Mouse (Mus musculus) G1E (cell line): ENCODE measurements at regions not wholly inside any gene's neighbourhood (a gene's known extent, or its start where the extent isn't known, plus 50 kb on each side); places are given as distances from the start of the nearest gene placed in this dataset.

Experiments used
- ATAC-seq: 2 replicates; pipeline ENCODE4 v1.8.0; 2016; ENCODE audit warnings: mild to moderate bottlenecking; ENCODE audit not compliant: insufficient number of reproducible peaks, poor library complexity, low FRiP score, severe bottlenecking; ENCODE audit errors: extremely low read depth
- DNase-seq: peaks from one replicate; pipeline ENCODE4 v3.0.0; 2012; ENCODE audit warnings: low spot score
- H3K27me3 ChIP-seq: 2 replicates; pipeline ENCODE4 v1.6.1; 2012; ENCODE audit warnings: mild to moderate bottlenecking, low read length, inconsistent platforms; ENCODE audit not compliant: insufficient read depth
- H3K36me3 ChIP-seq: replicated peaks from 2 replicates; pipeline ENCODE3; 2012; ENCODE audit warnings: mild to moderate bottlenecking, inconsistent platforms
- H3K4me1 ChIP-seq: 2 replicates; pipeline ENCODE4 v1.6.1; 2012; ENCODE audit warnings: low read depth, low read length, inconsistent platforms, mixed read lengths; ENCODE audit not compliant: insufficient read depth
- H3K4me3 ChIP-seq: 2 replicates; pipeline ENCODE4 v1.5.1; 2012; ENCODE audit warnings: low read depth, mild to moderate bottlenecking, inconsistent platforms, low read length, moderate library complexity, mixed read lengths
- H3K9me3 ChIP-seq: replicated peaks from 2 replicates; pipeline ENCODE4 v1.6.1; 2012; ENCODE audit warnings: inconsistent platforms
- CTCF ChIP-seq: IDR thresholded peaks from 2 replicates; pipeline ENCODE4 v1.5.1; 2012; ENCODE audit warnings: low read depth, low read length, inconsistent platforms, mixed read lengths
- GATA1 ChIP-seq: IDR thresholded peaks from 2 replicates; pipeline ENCODE4 v1.6.1; 2012; ENCODE audit warnings: borderline replicate concordance, low read length, inconsistent platforms, mixed read lengths
- GATA2 ChIP-seq: IDR thresholded peaks from 2 replicates; pipeline ENCODE4 v1.6.1; 2012; ENCODE audit warnings: low read depth, low read length, inconsistent platforms, borderline replicate concordance
- POLR2AphosphoS5 ChIP-seq: IDR thresholded peaks from 2 replicates; pipeline ENCODE4 v1.6.1; 2012; ENCODE audit warnings: low read depth, low read length, inconsistent platforms; ENCODE audit not compliant: insufficient replicate concordance
- TAL1 ChIP-seq: conservative IDR thresholded peaks from 2 replicates; pipeline ENCODE4 v1.6.1; 2012; ENCODE audit warnings: low read depth, low read length, inconsistent platforms, mixed read lengths

DNA sequence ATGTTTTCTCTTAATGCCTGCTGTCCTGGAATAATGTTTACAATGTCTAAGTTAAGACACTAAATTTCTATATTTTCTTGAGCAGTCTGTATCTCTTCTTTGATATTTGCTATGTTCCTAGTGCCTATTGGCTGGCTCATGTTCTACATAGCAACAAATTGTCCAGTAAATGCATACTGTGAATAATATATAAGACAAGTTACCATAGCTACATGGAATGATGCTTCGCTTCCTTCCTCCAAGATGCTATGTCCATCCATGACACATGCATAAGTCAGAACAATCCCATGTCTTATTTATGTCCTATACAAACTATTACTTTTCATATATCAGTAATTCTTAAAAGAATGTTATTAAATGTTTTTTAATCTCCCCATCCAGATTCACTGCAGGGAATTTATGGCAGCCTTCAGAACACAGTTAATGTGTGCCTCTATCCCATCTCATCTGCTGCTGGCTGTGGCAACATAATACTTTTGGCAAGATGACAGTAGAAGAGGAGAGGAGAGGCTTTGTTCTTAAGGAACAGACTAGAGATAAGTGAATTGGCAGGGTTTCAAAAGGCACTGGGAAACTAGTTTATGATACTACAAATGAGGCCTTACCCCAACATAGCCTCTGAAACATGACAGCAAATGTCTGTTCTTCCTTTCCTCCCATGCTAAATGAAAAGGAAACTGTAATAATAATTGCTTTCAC is 676.9 kb upstream of the 2610301B20Rik start:
- H3K36me3 ChIP-seq = no peaks in the 10 kb centered on the region
- ATAC-seq (no peak), DNase-seq (no peak)
- H3K27me3 ChIP-seq = peaks cover 6% of the 10 kb centered on the region
- H3K4me1 ChIP-seq = no peaks in the 10 kb centered on the region
- TF ChIP-seq POLR2AphosphoS5 = no peak
- no peak for TF ChIP-seq GATA1
- no peak for TF ChIP-seq TAL1
- TF ChIP-seq GATA2 = no peak
- TF ChIP-seq CTCF = no peak
- H3K4me3 ChIP-seq = no peak overlapping the region
- no peaks in the 10 kb centered on the region for H3K9me3 ChIP-seq

DNA sequence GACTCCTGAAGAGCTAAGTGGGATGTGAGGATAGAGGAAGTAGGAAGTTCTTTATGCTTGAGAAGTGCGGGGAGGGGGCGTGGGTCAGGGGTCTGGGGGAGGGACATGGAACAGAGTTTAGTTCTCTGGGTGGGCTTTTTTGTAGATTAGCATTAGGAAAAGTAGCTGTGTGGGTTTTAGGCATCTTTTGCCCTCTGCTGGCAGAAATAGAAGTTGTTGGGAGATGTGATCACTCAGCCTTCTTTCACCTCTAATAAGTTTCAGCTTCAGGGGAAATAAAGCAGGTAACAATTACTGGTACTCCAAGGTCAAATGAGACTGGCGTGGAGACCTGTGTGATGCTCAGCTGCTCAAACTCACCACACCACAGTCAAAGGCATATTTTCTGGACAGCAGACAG is 672.5 kb upstream of the 2610301B20Rik start:
- no peak for ATAC-seq

DNA sequence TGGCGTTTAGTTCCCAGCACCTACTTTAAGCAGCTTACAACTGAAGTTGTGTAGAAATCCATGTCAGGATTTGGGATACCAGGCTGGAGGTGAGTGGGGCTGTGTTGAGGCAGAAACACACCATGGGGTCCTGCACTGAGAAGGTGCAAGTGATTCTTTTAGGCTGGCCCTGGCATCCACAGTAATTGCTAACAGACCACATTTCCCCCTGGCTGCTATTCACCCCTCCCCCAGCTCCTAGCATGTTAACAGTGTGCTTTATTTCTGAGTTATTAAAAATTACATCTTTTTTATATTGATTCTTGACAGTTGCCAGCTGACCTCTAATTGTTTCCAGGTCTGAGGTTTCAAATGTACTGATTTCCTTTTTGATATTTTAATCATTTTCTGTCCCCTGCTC is 670.1 kb upstream of the 2610301B20Rik start:
- ATAC-seq (no peak), DNase-seq (no peak)
- H3K4me1 ChIP-seq = no peaks in the 10 kb centered on the region
- TF ChIP-seq POLR2AphosphoS5 (no peak), GATA1 (no peak), GATA2 (no peak), TAL1 (no peak)
- H3K4me3 ChIP-seq = no peak overlapping the region
- no peaks in the 10 kb centered on the region for H3K36me3 ChIP-seq
- no peaks in the 10 kb centered on the region for H3K9me3 ChIP-seq
- H3K27me3 ChIP-seq = no peaks in the 10 kb centered on the region

More for the DNA sequence above, 672.5 kb upstream of the 2610301B20Rik start:
- Histone ChIP-seq H3K27me3 (peaks cover under 1% of the 10 kb centered on the region; the same call in 1 of the 2 replicates), H3K9me3 (no peaks in the 10 kb centered on the region), H3K4me1 (no peaks in the 10 kb centered on the region), H3K36me3 (no peaks in the 10 kb centered on the region), H3K4me3 (no peak overlapping the region)
- DNase-seq = no peak
- TF ChIP-seq TAL1 (no peak), GATA1 (no peak), CTCF (no peak), POLR2AphosphoS5 (no peak), GATA2 (no peak)

DNA sequence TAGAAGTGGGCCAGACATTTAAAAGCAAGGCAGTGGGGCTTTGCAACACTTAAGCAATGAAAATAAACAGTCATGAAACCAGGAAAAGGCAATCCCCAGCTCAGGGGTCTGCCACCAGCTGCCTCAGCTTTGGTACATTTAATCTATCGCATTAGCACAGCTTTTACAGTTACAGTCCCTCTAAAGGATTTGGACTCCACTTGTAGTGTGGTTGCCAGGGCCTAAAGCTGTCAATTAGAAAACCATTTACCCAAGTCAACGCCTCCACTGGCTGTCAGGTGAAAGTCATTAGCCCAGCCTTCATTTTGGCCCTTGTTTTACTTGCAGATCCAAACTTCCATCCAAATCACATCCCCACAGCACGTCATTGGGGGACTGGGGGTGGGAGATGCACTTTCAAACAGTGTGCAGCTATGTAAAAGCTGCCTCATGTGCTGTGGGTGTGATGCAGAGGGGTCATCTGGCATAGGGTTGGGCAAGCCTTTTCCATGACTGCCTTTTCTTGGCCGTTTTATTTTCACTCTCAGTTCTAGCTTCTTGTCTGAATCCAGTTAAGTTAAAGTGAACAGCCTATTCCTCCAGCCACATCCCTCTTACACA is 664.9 kb upstream of the 2610301B20Rik start:
- TF ChIP-seq TAL1 = no peak
- no peak for TF ChIP-seq POLR2AphosphoS5
- no peak for TF ChIP-seq GATA1
- no peak for TF ChIP-seq CTCF
- TF ChIP-seq GATA2 = no peak
- no peak for DNase-seq
- H3K4me1 ChIP-seq = no peaks in the 10 kb centered on the region
- no peaks in the 10 kb centered on the region for H3K36me3 ChIP-seq
- H3K27me3 ChIP-seq = no peaks in the 10 kb centered on the region
- no peaks in the 10 kb centered on the region for H3K9me3 ChIP-seq
- no peak overlapping the region for H3K4me3 ChIP-seq
- no peak for ATAC-seq

DNA sequence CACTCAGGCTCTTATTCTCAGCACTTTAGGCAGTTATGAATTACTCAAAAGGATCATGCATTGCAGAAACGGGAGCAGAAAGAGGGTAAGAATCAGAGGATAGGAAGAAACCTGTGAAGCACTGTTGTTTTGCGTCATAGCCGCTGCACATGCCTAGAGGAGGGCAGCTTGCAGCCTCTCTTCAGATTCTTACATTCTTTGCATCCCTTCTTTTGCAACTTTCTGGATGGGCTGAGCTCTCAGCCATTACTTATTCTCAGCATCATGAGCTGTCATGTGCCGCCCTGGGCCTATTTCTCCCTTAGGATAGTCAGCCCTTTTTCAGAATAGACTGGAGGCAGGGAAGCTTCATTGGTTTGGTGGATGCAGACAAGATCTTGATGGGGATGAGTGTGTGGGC is 663.0 kb upstream of the 2610301B20Rik start:
- Histone ChIP-seq H3K9me3 (no peaks in the 10 kb centered on the region), H3K36me3 (no peaks in the 10 kb centered on the region), H3K4me1 (no peaks in the 10 kb centered on the region), H3K27me3 (no peaks in the 10 kb centered on the region), H3K4me3 (no peak overlapping the region)
- TF ChIP-seq GATA1 (no peak), GATA2 (no peak), TAL1 (no peak), POLR2AphosphoS5 (no peak), CTCF (no peak)
- no peak for DNase-seq
- no peak for ATAC-seq

DNA sequence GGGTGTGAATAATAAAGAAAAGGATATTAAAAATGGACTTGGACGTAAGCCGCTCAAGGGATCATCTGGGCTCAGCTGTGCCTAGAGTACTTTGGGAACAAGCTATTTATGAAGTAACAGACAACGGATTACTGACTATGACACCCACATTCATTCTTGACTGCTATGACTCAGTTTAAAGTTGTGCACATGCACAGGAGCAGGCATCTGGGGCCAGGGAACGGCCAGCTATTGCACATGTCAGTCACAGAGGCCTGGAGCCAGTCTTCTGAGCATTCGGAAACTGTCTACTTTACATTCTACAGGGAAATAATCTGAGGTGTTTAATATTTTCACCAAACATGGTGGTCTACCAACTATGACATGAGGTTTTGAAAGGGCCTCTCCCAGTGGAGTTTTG is 639.0 kb upstream of the 2610301B20Rik start:
- H3K27me3 ChIP-seq = no peaks in the 10 kb centered on the region
- H3K36me3 ChIP-seq = no peaks in the 10 kb centered on the region
- no peak for TF ChIP-seq GATA2
- no peak for TF ChIP-seq TAL1
- TF ChIP-seq CTCF = no peak
- TF ChIP-seq GATA1 = no peak
- TF ChIP-seq POLR2AphosphoS5 = no peak
- H3K9me3 ChIP-seq = no peaks in the 10 kb centered on the region
- H3K4me3 ChIP-seq = no peak overlapping the region
- no peaks in the 10 kb centered on the region for H3K4me1 ChIP-seq
- no peak for ATAC-seq
- DNase-seq = no peak
